Mouse (Mus musculus) mouse trophoblast stem cell (cell line): ENCODE data around the gene C1qa.

Source experiments
- in situ Hi-C, 2 experiments: fragments of 300-500 bp; cut with MseI, MboI; formaldehyde crosslinking; loops; 2 replicates in 1 of 2; 3 replicates in 1 of 2; pipeline ENCODE4 v1.15.1; 2025

The C1qa gene

DNA sequence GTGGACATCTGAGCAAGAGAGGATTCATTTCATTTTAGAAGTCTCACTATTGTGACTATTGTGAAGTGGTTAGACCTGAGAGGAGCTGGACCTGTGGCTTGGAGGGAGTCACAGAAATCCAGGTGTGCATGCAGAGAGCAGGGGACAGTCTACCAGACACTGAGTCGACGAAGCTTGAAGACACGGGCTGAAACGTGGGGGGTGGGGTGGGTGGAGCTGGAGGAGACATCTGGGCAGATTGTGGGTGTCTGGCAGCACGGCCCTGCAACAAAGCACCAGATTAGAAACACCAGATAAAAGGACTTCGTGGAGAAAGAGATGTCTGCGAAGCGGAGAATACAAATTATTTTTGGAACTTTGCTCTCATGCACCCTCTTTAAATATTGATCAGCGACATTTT is 35.1 kb downstream of the C1qa start:
- in situ Hi-C loops = no loop called here

DNA sequence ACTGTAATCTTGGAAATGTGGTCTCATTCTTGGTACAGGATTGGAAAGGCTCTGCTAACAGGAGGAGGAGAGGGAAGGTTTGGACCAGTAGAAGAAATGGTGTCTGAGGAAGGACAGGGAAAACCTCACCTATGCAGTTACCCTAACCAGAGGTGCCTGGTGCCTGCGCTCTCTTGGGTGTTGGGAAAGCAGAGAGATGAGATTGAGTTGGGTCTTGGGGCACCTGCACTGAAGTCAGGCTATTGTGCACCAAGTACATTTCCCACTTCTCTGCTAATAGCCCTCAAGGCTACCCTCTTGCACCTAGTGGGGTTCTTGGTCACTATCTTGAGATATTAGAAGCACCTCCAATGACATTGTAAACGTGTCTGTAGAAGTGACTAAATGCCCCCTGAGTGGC is 36.2 kb downstream of the C1qa start:
- in situ Hi-C loops = no loop called here

DNA sequence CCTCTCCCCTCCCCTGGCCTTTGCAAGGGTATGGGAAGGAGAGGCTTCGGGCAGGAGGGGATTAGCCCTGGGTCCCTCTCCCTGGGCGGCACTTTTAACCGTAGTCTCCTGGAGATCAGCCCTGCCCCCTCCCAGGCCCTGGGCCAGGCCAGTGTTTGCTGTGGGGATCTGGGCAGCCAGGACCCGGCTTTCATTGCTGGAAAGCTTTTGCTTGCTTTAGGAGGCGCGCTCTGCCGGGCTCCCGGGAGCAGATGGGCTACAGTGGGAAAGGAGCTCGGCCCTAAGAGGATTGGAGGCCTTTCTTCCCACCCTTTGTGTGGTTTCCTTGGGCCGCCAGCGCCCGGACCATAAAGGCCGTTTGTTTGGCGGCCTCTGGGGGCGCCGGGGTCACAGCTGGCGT is 36.8 kb downstream of the C1qa start:
- in situ Hi-C loops = no loop called here

DNA sequence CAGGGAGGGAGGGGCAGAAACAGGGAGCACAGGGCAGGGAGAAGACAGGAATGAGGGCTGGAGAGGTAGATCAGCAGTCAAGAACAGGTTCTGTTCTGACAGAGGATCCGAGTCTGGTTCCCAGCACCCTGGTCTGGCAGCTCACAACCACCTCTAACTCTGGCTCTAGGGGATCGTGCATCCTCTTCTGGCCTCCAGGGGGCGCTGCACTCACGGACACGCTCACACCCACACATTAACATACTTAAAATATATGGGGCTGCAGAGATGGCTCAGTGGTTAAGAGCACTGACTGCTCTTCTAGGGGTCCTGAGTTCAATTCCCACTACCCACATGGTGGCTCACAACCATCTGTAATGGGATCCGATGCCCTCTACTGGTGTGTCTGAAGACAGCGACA is 38.6 kb downstream of the C1qa start:
- in situ Hi-C loops = no loop called here

DNA sequence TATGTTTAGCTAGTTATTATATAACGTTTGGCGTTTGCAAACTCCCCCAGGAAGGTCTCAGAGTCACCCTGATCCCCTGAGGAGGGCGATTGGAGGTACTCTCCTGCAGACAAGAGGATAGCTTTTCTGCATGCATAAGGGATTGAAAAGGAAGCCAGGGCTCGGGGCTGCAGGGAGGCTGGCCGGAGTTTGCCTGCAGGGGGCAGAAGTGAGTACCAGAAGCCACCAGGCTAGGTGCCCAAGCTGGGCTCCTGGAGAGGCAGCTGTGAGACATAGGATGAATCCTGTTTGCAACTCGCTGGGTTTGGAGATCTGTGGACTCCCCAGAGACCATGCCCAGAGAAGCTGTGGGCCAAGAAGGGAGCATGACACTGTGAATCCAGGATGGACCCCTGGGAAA is 43.5 kb downstream of the C1qa start:
- in situ Hi-C loops = no loop called here

DNA sequence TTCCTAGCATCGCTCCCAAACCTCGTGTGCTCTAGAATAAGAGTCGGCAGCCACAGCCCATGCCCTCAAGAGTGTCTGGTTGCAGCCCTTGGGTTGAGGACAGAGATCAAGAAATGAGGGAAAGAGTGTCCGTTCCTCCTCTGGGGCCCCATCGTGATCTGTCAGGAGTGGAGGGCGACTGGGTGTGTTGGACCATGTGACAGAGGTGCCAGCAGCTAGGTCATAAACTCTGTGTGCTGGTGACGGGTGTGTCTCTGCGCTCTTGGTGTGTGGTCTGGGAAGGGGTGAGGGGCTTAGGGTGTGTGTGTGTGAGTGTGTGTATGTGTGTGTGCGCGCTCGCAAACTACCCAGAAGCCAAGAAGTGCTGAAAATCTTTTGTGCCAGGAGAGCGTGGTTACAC is 45.6 kb downstream of the C1qa start:
- in situ Hi-C loops = no loop called here

DNA sequence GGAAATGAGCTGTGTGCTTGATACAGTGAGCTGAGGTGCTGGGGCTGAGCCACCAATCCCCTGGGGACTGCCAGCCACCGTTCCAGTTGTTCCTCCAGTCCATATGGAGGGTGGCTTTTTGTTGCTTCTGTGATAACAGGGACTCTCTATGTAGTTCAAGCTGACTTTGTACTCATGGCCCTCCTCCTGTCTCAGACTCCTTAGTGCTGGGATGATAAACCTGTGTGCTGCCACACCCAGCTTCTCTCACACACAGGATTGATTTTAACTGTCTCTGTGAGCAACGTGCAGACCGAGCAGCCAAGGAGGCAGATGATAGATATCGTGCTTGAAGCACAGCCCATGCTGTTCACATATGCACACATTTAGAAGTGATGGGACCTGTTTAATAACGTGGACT is 46.5 kb downstream of the C1qa start:
- in situ Hi-C loops = no loop called here

DNA sequence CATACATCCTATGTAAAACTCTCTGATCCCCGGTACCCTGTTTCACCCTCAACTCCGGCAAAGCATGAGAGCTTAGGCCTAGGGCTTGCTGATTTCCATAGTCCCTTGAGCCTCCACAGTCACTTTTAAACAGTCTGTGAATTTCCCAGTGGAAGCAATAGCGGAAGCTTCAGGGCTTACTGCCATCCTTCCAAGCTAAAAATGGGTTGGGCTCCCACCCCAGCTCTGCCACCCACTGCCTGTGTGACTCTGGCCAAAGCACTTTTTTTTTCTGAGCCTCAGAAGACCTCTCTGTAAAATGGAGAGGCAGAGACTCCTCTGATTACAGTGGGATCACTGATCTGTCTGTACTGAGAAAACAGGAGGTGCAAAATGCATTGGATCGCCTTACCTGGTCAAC is 50.0 kb downstream of the C1qa start:
- in situ Hi-C loops = loop anchor here in 1 of 2 experiments (10.0 kb wide), 1 partner anchor 174 kb away; no protein-coding TSS in a partner anchor

DNA sequence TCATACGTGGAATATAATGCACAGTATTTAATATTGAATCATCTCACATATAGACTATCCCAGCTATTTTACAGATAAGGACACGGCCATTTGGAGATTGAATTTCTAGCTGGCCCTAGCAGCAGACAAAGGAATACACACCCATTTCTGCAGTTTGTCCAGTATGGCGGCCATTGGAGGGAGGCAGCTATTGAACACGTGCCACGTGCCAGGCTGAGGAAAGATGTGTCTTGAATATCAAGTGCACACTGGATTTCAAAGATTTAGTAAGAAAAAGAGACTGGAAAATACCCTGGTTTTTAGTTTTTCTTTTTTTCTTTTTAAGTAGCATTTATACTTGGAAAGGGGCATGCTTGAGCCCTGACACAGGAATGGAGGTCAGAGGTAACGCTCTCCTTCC is 51.4 kb downstream of the C1qa start:
- in situ Hi-C loops = loop anchor here in 1 of 2 experiments (10.0 kb wide), 1 partner anchor 172 kb away; no protein-coding TSS in a partner anchor
